Mouse (Mus musculus): ENCODE measurements around the gene Endou. TPM values are rescaled to one million over a fixed set of nuclear protein-coding genes. Genes with fewer than 3 reads are reported as not detected.
A peak's percentile ranks its signal among the peaks of the same experiment; 100 is the strongest.

Gene Endou
- total RNA-seq, 2 experiments from 2014 or later: 1.4 to 1.8 TPM

GRCm38 (mm10) chr15:97731988-97732387 is 849 bp upstream of the Endou start:
- intact Hi-C loops (cut with DNase I): no loop called here
- DNase-seq (ENCODE audit: low spot score): no peak

DNA sequence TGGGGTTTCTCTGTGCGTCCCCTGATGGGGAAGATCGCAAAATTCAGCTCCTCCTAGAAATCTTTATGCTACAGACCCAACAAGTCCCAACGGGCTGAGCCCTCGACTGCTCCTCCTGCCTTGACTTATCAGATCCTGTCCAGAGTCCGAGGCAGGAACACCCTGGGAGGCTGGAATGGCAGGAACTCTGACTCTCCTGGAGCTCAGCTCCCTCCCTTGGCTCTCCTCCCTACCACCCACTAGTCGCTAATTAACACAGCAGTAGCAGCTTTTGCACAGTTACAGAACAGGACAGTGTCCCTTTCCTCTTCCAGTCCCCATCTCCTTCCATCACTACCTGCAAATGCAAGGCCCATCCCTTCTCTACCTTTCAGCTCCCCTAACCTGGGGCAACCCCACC is 774 bp downstream of the Endou start:
- DNase-seq (ENCODE audit: low spot score): no peak
- intact Hi-C loops (cut with DNase I): no loop called here

- peak; percentile 44 for DNase-seq (ENCODE audit: low spot score)
- intact Hi-C loops (cut with DNase I): no loop called here
These were observed 2.3 kb downstream of the Endou start for GRCm38 (mm10) chr15:97728804-97729203.

DNA sequence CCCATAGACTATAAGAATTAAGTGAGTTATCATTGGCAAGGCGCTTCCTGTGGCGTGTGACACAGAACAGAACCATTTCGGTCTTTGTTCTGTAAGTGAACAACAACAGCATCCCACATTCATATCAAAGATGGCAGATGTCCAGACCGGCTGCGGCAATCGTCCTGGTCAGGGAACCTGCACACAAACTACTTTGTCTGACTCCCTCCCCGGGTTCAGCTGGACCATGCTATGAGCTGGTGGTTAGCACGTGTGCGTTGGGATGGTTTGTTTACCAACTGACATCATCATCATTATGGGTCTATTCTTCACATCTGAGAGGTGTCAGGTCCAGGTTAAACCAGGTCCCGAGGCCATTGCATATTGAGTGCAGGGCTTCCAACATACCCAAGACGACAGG is 2.7 kb downstream of the Endou start:
- intact Hi-C loops (cut with DNase I): no loop called here

DNA sequence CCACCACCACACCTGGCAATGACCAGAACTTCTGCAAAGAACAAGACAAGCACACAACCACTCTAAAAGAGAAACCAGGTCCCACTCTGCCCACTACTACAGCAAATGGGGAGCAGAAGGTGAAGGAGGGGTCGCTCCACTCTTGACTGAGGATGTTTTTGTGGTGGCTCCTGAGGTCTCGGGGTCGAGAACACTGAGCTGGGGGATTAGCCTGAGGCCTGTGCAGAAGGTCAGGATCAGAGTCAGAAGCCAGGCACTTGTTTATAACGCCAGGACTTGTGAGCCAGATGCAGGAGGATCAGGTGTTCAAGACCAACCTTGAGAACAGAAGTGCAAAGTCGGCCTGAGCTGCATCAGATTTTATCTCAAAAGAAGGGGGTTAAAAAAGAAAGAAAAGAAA is 3.6 kb downstream of the Endou start:
- DNase-seq (ENCODE audit: low spot score): no peak
- intact Hi-C loops (cut with DNase I): no loop called here

More for the DNA sequence above, 2.7 kb downstream of the Endou start:
- no peak for DNase-seq (ENCODE audit: low spot score)

DNA sequence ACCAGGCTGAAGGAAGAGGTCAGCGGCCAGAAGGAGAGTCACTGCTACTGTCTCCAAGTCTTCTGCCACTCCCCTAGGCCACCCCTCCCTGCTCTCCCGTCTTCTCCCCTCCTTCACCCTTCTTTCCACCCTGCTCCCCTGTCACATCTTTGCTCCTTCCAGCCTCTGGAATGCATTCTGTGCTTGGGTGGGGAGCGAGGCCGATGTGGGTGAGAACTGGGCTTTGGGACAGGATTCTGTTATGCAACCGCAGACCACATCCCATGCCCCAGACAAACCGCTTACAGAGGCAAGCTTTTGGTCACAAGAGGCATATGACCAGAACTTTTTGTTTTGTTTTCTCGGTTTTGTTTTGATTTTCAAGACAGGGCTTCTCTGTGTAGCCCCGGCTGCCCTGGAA is 4.1 kb downstream of the Endou start:
- peak; percentile 65 for DNase-seq (ENCODE audit: low spot score)
- intact Hi-C loops (cut with DNase I): no loop called here

- intact Hi-C loops (cut with DNase I): no loop called here
- no peak for DNase-seq (ENCODE audit: low spot score)
These were observed 4.8 kb downstream of the Endou start for GRCm38 (mm10) chr15:97726310-97726709.

DNA sequence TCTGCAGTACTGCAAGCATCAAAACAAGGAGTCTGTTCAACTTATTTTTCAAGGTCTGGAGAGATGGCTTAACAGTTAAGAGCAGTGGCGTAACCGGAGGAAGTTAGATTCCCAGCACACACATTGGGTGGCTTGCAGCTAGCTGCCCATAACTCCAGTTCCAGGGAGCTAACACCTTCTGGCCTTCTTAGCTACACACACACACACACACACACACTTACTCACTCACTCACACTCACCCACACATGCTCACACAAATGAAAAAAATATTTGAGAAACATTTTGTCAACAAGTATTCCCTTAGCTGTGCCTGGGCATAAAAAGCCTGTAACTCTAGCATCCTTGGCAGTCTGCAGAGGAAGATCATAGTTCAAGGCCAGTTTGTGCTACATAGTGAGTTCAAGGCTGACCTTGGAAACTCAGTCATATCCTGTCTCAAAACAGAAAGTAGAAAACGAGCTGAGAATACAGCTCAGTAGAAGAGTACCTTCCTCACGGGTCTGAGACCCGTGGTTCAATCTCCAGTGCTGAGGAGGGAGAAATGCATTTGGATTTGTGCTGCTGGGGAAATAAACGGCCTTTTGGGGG is 5.8 kb downstream of the Endou start:
- intact Hi-C loops (cut with DNase I): no loop called here
- no peak for DNase-seq (ENCODE audit: low spot score)

DNA sequence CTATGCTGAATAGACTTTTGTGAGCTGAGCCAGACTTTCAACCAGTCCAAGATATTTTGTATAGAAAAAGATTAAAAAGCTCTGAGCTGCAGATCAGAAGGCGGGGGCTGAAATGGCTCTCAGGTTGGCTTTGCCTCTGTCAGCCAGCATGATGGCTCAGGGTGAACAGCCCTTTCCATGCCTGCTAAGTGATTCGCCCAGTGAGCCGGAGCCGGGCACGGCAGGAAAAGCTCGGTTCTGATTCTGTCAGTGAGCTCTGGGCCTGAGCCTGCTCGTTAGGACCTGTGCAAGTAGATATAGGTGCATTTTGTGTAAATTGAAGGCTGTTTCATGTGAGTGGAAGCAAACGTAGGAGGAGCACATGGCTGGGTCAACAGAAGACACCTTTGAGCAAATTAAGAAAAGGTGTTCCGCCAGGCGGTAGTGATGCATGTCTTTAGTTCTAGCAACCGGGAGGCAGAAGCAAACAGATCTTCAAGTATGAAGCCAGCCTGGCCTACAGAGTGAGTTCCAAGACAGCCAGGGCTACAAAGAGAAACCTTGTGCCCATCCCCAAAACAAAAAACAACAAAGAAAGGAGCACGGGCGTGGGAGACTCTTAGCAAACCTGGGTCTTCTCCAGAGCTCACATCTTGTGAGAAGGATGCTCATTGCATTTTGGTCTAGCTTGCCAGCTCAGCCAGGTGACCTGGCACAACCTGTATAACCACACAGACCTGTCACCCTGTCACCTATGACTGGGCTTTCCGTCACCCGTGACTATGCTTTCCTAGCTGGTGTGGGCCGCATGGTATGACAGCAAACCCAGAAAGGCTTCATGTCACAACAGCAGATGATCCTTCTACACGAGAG is 6.6 kb downstream of the Endou start:
- no peak for DNase-seq (ENCODE audit: low spot score)
- intact Hi-C loops (cut with DNase I): no loop called here

DNA sequence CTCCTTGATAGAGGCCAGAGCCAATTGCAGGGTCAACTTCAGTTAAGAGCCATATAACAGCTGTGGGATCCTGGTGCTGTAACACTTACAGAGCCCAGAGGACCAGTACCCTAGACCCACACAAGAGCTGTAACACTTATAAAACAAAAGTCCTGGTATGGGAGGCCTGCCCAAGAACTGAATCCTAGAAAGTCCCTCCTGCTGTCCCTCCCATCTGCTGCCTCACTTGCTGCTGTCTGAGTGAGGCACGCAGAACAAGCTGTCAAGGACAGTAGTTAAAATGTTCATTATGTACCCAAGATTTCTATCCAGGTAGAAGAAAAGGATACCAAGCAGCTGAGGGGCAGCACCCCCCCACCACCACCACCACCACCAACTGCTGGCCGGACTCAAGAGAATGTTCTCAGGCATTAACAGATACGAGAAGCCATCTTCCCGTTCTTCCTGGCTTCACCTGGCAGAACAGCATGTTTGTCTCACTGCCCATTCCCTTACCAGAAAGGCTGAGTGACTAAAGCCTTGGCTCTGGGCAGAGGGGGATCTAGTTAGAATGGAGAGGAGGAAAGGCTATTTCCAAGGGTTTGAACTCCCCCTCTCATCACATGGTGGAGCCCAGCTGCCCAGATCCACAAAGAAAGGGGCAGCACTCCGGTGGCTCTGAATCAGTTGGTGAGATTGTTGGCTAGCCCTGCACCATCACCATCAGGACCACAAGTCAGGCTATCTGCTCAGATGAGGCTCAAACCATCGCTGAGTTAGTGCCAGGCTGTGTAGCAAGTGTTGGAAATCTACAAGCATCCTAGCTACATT is 7.4 kb downstream of the Endou start:
- intact Hi-C loops (cut with DNase I): no loop called here

GRCm38 (mm10) chr15:97721008-97721701 is 10.0 kb downstream of the Endou start:
- DNase-seq (ENCODE audit: low spot score): no peak
- intact Hi-C loops (cut with DNase I): no loop called here

More for the DNA sequence above, 7.4 kb downstream of the Endou start:
- no peak for DNase-seq (ENCODE audit: low spot score)

GRCm38 (mm10) chr15:97720026-97720675 is 11.0 kb downstream of the Endou start:
- intact Hi-C loops (cut with DNase I): loop anchor here (1.0 kb wide), 1 partner anchor 59 kb away; no protein-coding TSS in a partner anchor
- no peak for DNase-seq (ENCODE audit: low spot score)

DNA sequence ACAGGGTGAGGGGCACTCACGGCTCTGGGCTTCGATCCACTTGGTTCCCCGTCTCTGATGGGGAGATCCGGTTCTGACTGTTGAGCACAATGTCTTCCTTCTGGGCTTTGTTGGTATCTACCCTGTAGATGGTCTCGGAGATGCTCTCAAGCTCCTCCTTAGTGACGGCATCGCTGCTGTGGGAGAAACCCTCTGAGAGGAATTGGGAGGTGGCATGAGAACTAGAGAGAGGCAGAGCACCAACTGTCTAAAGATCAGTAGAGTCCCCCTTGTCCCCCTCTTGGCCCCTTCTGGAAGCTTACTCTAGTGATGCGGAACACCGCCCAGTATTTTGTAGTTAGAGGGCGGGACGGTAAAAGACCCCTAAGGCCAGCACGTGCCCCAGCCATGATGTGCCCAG is 11.6 kb downstream of the Endou start:
- intact Hi-C loops (cut with DNase I): loop anchor here (2.0 to 5.0 kb wide), 2 partner anchors 47 to 233 kb away; partner anchors contain the start of gene Rapgef3
- no peak for DNase-seq (ENCODE audit: low spot score)

DNA sequence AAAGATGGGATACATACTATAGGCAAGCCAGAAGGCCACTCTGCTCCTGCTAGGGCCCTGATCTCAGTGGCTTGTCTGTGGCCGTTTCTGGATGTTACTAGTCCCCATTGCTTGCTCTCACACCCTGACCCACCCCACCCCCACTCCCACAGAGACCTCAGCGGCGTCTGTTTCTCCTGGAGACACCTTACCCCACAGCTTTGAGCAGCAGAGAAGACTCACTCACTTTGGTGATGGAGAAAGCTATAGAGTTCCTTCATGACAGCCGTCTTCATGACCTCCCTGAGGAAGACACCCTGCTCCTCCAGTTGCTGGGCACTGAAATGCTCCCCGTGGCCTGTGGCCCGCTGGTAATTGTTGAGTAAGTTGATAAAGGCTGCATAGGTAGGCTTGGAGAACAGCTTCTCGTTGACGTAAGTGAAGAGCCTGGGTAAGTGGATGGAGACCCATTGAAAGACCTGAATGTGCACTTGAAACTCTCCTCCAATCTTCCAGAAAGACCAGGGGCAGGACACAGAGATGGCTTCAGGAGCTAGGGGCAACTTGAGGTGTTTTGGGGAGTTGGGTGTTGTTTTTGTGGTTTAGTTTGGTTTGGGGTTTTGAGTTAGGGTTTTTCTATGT is 12.5 kb downstream of the Endou start:
- intact Hi-C loops (cut with DNase I): loop anchor here (1.0 to 5.0 kb wide), 4 partner anchors 48 to 234 kb away; partner anchors contain the start of gene Rapgef3

GRCm38 (mm10) chr15:97717861-97718534 is 13.1 kb downstream of the Endou start:
- no peak for DNase-seq (ENCODE audit: low spot score)
- intact Hi-C loops (cut with DNase I): loop anchor here (1.0 to 5.0 kb wide), 4 partner anchors 49 to 234 kb away; partner anchors contain the start of gene Rapgef3

More for the DNA sequence above, 12.5 kb downstream of the Endou start:
- no peak for DNase-seq (ENCODE audit: low spot score)

GRCm38 (mm10) chr15:97716782-97717181 is 14.4 kb downstream of the Endou start:
- intact Hi-C loops (cut with DNase I): loop anchor here (5.0 kb wide), 1 partner anchor 236 kb away; no protein-coding TSS in a partner anchor
- no peak for DNase-seq (ENCODE audit: low spot score)

DNA sequence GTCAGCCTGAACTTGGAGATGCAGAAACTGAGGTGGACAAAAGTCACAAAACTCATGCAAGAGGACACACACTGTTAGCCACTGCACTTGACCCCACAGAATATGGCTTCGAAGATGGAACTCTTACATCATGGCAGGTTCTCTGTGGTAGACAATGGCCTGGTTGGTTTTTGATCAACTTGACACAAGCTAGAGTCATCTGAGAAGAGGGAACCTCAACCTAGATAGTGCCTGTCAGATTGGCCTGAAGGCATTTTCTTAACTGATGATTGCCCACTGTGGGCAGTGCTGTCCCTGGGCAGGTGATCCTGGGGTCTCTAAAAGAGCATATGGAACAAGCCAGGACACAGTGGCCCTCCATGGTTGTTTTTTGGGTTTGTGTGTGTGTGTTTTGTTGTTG is 15.4 kb downstream of the Endou start:
- intact Hi-C loops (cut with DNase I): loop anchor here (5.0 kb wide), 1 partner anchor 237 kb away; no protein-coding TSS in a partner anchor

GRCm38 (mm10) chr15:97715083-97715482 is 16.1 kb downstream of the Endou start:
- intact Hi-C loops (cut with DNase I): loop anchor here (5.0 kb wide), 1 partner anchor 237 kb away; no protein-coding TSS in a partner anchor
- no peak for DNase-seq (ENCODE audit: low spot score)

More for the DNA sequence above, 15.4 kb downstream of the Endou start:
- no peak for DNase-seq (ENCODE audit: low spot score)
